Mouse (Mus musculus) adrenal gland, postnatal 10 days (tissue): ENCODE results near the gene Atg101. TPM values are rescaled to one million over a fixed set of nuclear protein-coding genes. Genes with fewer than 3 reads are reported as not detected.
"Not testable (repeated sequence)": the region's sequence is repeated elsewhere in the genome, so short reads cannot be mapped to it uniquely, and the experiment has no call there.

Experiments used
- DNase-seq: peaks from one replicate; pipeline ENCODE4 v3.0.0; 2021; ENCODE audit warnings: mixed read lengths
- total RNA-seq, 2 experiments: library from RNA; stranded (reverse); gene quantifications; 2 replicates each; pipeline ENCODE4 v1.2.3; 2021

Atg101 gene
- total RNA-seq, 2 experiments from 2014 or later, result 36.6 to 103 TPM

GRCm38 (mm10) chr15:101315378-101315777 lies 31.3 kb downstream of the Atg101 start:
- no peak for DNase-seq

GRCm38 (mm10) chr15:101315832-101316231 lies 31.8 kb downstream of the Atg101 start:
- peak; percentile 93 for DNase-seq

- DNase-seq, result no peak
These were observed 32.3 kb downstream of the Atg101 start for GRCm38 (mm10) chr15:101316279-101316912.

- no peak for DNase-seq
These were observed 33.1 kb downstream of the Atg101 start for GRCm38 (mm10) chr15:101316913-101317813.

GRCm38 (mm10) chr15:101317814-101318500 lies 33.9 kb downstream of the Atg101 start:
- no peak for DNase-seq

GRCm38 (mm10) chr15:101318889-101319765 lies 35.1 kb downstream of the Atg101 start:
- DNase-seq, result peak; percentile 51

GRCm38 (mm10) chr15:101320010-101320617 lies 36.0 kb downstream of the Atg101 start:
- DNase-seq, result no peak

- DNase-seq, result no peak
These were observed 36.6 kb downstream of the Atg101 start for GRCm38 (mm10) chr15:101320618-101321041.

GRCm38 (mm10) chr15:101321126-101321525 lies 37.1 kb downstream of the Atg101 start:
- no peak for DNase-seq

GRCm38 (mm10) chr15:101322106-101322505 lies 38.0 kb downstream of the Atg101 start:
- DNase-seq, result no peak

- DNase-seq, result no peak
These were observed 38.6 kb downstream of the Atg101 start for GRCm38 (mm10) chr15:101322640-101323039.

- no peak for DNase-seq
These were observed 39.4 kb downstream of the Atg101 start for GRCm38 (mm10) chr15:101323511-101323910.

GRCm38 (mm10) chr15:101324409-101324808 lies 40.3 kb downstream of the Atg101 start:
- DNase-seq, result not testable (repeated sequence)

- DNase-seq, result no peak
These were observed 42.0 kb downstream of the Atg101 start for GRCm38 (mm10) chr15:101325991-101326534.

- DNase-seq, result peak; percentile 94
These were observed 43.2 kb downstream of the Atg101 start for GRCm38 (mm10) chr15:101327282-101327681.

GRCm38 (mm10) chr15:101328876-101329563 lies 44.9 kb downstream of the Atg101 start:
- DNase-seq, result no peak

- no peak for DNase-seq
These were observed 45.5 kb downstream of the Atg101 start for GRCm38 (mm10) chr15:101329564-101329892.

- no peak for DNase-seq
These were observed 47.0 kb downstream of the Atg101 start for GRCm38 (mm10) chr15:101331090-101331489.

- DNase-seq, result no peak
These were observed 48.3 kb downstream of the Atg101 start for GRCm38 (mm10) chr15:101332370-101332769.

- no peak for DNase-seq
These were observed 49.1 kb downstream of the Atg101 start for GRCm38 (mm10) chr15:101333165-101333564.
